Mouse (Mus musculus): ENCODE measurements at regions not wholly inside any gene's neighbourhood (a gene's known extent, or its start where the extent isn't known, plus 50 kb on each side); places are given as distances from the start of the nearest gene placed in this dataset.

- Histone ChIP-seq H3K27me3 (ENCODE audit: control insufficient read depth, insufficient read depth, low read length) (no peaks in the 10 kb centered on the region), H3K4me2 (ENCODE audit: low read depth, low read length) (no peak overlapping the region), H3K27ac (ENCODE audit: low read depth) (no peak overlapping the region), H3K36me3 (replicated peaks; ENCODE audit: control insufficient read depth, insufficient read depth, low read length) (no peaks in the 10 kb centered on the region), H3K9me3 (replicated peaks; ENCODE audit: control insufficient read depth, low read length) (no peaks in the 10 kb centered on the region), H3K4me1 (ENCODE audit: control insufficient read depth, insufficient read depth) (no peaks in the 10 kb centered on the region), H3K9ac (replicated peaks; ENCODE audit: low read depth, low read length) (no peak overlapping the region), H3K4me3 (ENCODE audit: low read depth, low read length) (no peak overlapping the region)
- DNase-seq (ENCODE audit: low spot score) (no peak), ATAC-seq (ENCODE audit: insufficient read depth, low read depth) (no peak)
- 72% methylated on average over 4 of the region's 4 CpGs for WGBS
- TF ChIP-seq EP300 (IDR thresholded peaks at IDR 0.05; ENCODE audit: low read depth) (no peak), CTCF (IDR thresholded peaks at IDR 0.05; ENCODE audit: low read depth) (peak; percentile 25)
Measured at GRCm38 (mm10) chr13:26457487-26458253, 312.3 kb downstream of the Hdgfl1 start.

GRCm38 (mm10) chr13:26426639-26427038 lies 343.3 kb downstream of the Hdgfl1 start:
- Histone ChIP-seq H3K4me1 (ENCODE audit: control insufficient read depth, insufficient read depth) (no peaks in the 10 kb centered on the region), H3K9me3 (replicated peaks; ENCODE audit: control insufficient read depth, low read length) (no peaks in the 10 kb centered on the region), H3K4me2 (ENCODE audit: low read depth, low read length) (no peak overlapping the region), H3K4me3 (ENCODE audit: low read depth, low read length) (no peak overlapping the region), H3K27me3 (ENCODE audit: control insufficient read depth, insufficient read depth, low read length) (no peaks in the 10 kb centered on the region), H3K9ac (replicated peaks; ENCODE audit: low read depth, low read length) (no peak overlapping the region), H3K36me3 (replicated peaks; ENCODE audit: control insufficient read depth, insufficient read depth, low read length) (no peaks in the 10 kb centered on the region), H3K27ac (ENCODE audit: low read depth) (no peak overlapping the region)
- ATAC-seq (ENCODE audit: insufficient read depth, low read depth) (no peak), DNase-seq (ENCODE audit: low spot score) (no peak)
- whole genome bisulfite sequencing, result 83% methylated on average over 4 of the region's 4 CpGs
- TF ChIP-seq CTCF (IDR thresholded peaks at IDR 0.05; ENCODE audit: low read depth), result no peak
- no peak for TF ChIP-seq EP300 (IDR thresholded peaks at IDR 0.05; ENCODE audit: low read depth)

GRCm38 (mm10) chr13:26424513-26424912 lies 345.5 kb downstream of the Hdgfl1 start:
- no peaks in the 10 kb centered on the region for H3K9me3 ChIP-seq (replicated peaks; ENCODE audit: control insufficient read depth, low read length)
- TF ChIP-seq CTCF (IDR thresholded peaks at IDR 0.05; ENCODE audit: low read depth) (no peak), EP300 (IDR thresholded peaks at IDR 0.05; ENCODE audit: low read depth) (no peak)
- no peaks in the 10 kb centered on the region for H3K4me1 ChIP-seq (ENCODE audit: control insufficient read depth, insufficient read depth)
- whole genome bisulfite sequencing, result 85% methylated on average over 1 of the region's 1 CpGs
- H3K36me3 ChIP-seq (replicated peaks; ENCODE audit: control insufficient read depth, insufficient read depth, low read length), result no peaks in the 10 kb centered on the region
- H3K27ac ChIP-seq (ENCODE audit: low read depth), result no peak overlapping the region
- ATAC-seq (ENCODE audit: insufficient read depth, low read depth) (no peak), DNase-seq (ENCODE audit: low spot score) (no peak)
- H3K27me3 ChIP-seq (ENCODE audit: control insufficient read depth, insufficient read depth, low read length), result no peaks in the 10 kb centered on the region
- H3K9ac ChIP-seq (replicated peaks; ENCODE audit: low read depth, low read length), result no peak overlapping the region
- H3K4me2 ChIP-seq (ENCODE audit: low read depth, low read length), result no peak overlapping the region
- no peak overlapping the region for H3K4me3 ChIP-seq (ENCODE audit: low read depth, low read length)

- Histone ChIP-seq H3K4me3 (ENCODE audit: low read depth, low read length) (no peak overlapping the region), H3K27ac (ENCODE audit: low read depth) (no peak overlapping the region), H3K36me3 (replicated peaks; ENCODE audit: control insufficient read depth, insufficient read depth, low read length) (no peaks in the 10 kb centered on the region), H3K9ac (replicated peaks; ENCODE audit: low read depth, low read length) (no peak overlapping the region), H3K9me3 (replicated peaks; ENCODE audit: control insufficient read depth, low read length) (no peaks in the 10 kb centered on the region), H3K4me1 (ENCODE audit: control insufficient read depth, insufficient read depth) (no peaks in the 10 kb centered on the region; the same call in 1 of the 2 replicates), H3K4me2 (ENCODE audit: low read depth, low read length) (no peak overlapping the region), H3K27me3 (ENCODE audit: control insufficient read depth, insufficient read depth, low read length) (no peaks in the 10 kb centered on the region)
- DNase-seq (ENCODE audit: low spot score) (no peak), ATAC-seq (ENCODE audit: insufficient read depth, low read depth) (no peak)
- TF ChIP-seq EP300 (IDR thresholded peaks at IDR 0.05; ENCODE audit: low read depth) (no peak), CTCF (IDR thresholded peaks at IDR 0.05; ENCODE audit: low read depth) (no peak)
Measured at GRCm38 (mm10) chr13:26405757-26406156, 364.2 kb downstream of the Hdgfl1 start.

- no peaks in the 10 kb centered on the region for H3K27me3 ChIP-seq (ENCODE audit: control insufficient read depth, insufficient read depth, low read length)
Measured at GRCm38 (mm10) chr13:26404707-26405106, 365.3 kb downstream of the Hdgfl1 start.

More at GRCm38 (mm10) chr13:26404707-26405106, 365.3 kb downstream of the Hdgfl1 start:
- DNase-seq (ENCODE audit: low spot score) (no peak), ATAC-seq (ENCODE audit: insufficient read depth, low read depth) (no peak; the same call in 1 of the 2 replicates)
- whole genome bisulfite sequencing, result 55% methylated on average over 2 of the region's 2 CpGs
- Histone ChIP-seq H3K27ac (ENCODE audit: low read depth) (no peak overlapping the region), H3K9ac (replicated peaks; ENCODE audit: low read depth, low read length) (no peak overlapping the region), H3K36me3 (replicated peaks; ENCODE audit: control insufficient read depth, insufficient read depth, low read length) (no peaks in the 10 kb centered on the region), H3K4me1 (ENCODE audit: control insufficient read depth, insufficient read depth) (no peaks in the 10 kb centered on the region; the same call in 1 of the 2 replicates), H3K4me2 (ENCODE audit: low read depth, low read length) (no peak overlapping the region), H3K4me3 (ENCODE audit: low read depth, low read length) (no peak overlapping the region), H3K9me3 (replicated peaks; ENCODE audit: control insufficient read depth, low read length) (no peaks in the 10 kb centered on the region)
- peak; percentile 59; the same call in 1 of the 2 replicates for TF ChIP-seq EP300 (IDR thresholded peaks at IDR 0.05; ENCODE audit: low read depth)
- no peak for TF ChIP-seq CTCF (IDR thresholded peaks at IDR 0.05; ENCODE audit: low read depth)

All from heart, postnatal 0 days (tissue).